Mouse (Mus musculus) forebrain, embryonic 11.5 days (tissue): Measurements from ENCODE around the gene 2510039O18Rik. TPM values are rescaled to one million over a fixed set of nuclear protein-coding genes. Genes with fewer than 3 reads are reported as not detected.

Source experiments
- ATAC-seq: fragments of 200-750 bp; cut with Nextera tagmentation; replicated peaks from 2 replicates; pipeline ENCODE4 v1.8.0; 2017; ENCODE audit warnings: moderate TSS enrichment; ENCODE audit not compliant: low FRiP score
- DNase-seq: peaks from one replicate; pipeline ENCODE4 v3.0.0-alpha.2; 2017; ENCODE audit warnings: low spot score
- H3K27ac ChIP-seq: fragments of 300-500 bp; sonication (generic); 2 replicates; pipeline ENCODE4 v1.5.1; 2014; ENCODE audit warnings: low read depth, low read length
- H3K27me3 ChIP-seq: fragments of 300-500 bp; sonication (generic); 2 replicates; pipeline ENCODE4 v1.6.1; 2014; ENCODE audit warnings: mild to moderate bottlenecking, low read length, mixed read lengths; ENCODE audit not compliant: control insufficient read depth, insufficient read depth
- H3K36me3 ChIP-seq: fragments of 300-500 bp; sonication (generic); 2 replicates; pipeline ENCODE4 v1.6.1; 2014; ENCODE audit warnings: mild to moderate bottlenecking, low read length, moderate library complexity, mixed read lengths; ENCODE audit not compliant: control insufficient read depth, insufficient read depth
- H3K4me1 ChIP-seq: fragments of 300-500 bp; sonication (generic); replicated peaks from 2 replicates; pipeline ENCODE4 v1.6.1; 2014; ENCODE audit warnings: low read length, mixed read lengths; ENCODE audit not compliant: control insufficient read depth, insufficient read depth
- H3K4me2 ChIP-seq: fragments of 300-500 bp; sonication (generic); 2 replicates; pipeline ENCODE4 v1.6.1; 2014; ENCODE audit warnings: low read depth, mild to moderate bottlenecking, low read length, moderate library complexity, mixed read lengths; ENCODE audit not compliant: severe bottlenecking
- H3K4me3 ChIP-seq: fragments of 300-500 bp; sonication (generic); 2 replicates; pipeline ENCODE4 v1.5.1; 2014; ENCODE audit warnings: low read depth, low read length
- H3K9ac ChIP-seq: fragments of 300-500 bp; sonication (generic); 2 replicates; pipeline ENCODE4 v1.6.1; 2014; ENCODE audit warnings: low read length
- H3K9me3 ChIP-seq: fragments of 300-500 bp; sonication (generic); 2 replicates; pipeline ENCODE4 v1.6.1; 2016; ENCODE audit warnings: low read length, mixed read lengths; ENCODE audit not compliant: control insufficient read depth
- WGBS: fragments of 180-500 bp; shearing (Covaris S2); extraction: QIAGEN DNeasy Blood & Tissue Kit; methylation state at CpG from one replicate; pipeline ENCODE4 v1.1.7; 2014; 5-methylcytosine and 5-hydroxymethylcytosine counted together
- polyA plus RNA-seq: library from polyadenylated mRNA; unstranded; fragments of >200 nt; fragmentation: Nextera tagmentation; extraction: Ambion mirVana; gene quantifications from 2 replicates; pipeline ENCODE4 v1.2.1, GENCODE M21; 2014

2510039O18Rik gene
- polyA plus RNA-seq, 1 experiment from 2014 or later: 16.3 TPM

GRCm38 (mm10) chr4:147905090-147905659 is 35.5 kb upstream of the 2510039O18Rik start:
- peak overlapping the region; percentile 53 for H3K4me2 ChIP-seq
- no peaks in the 10 kb centered on the region for H3K9me3 ChIP-seq
- H3K27ac ChIP-seq: no peak overlapping the region
- H3K4me3 ChIP-seq: peak overlapping the region; percentile 74
- ATAC-seq (peak; percentile 34), DNase-seq (no peak)
- peaks cover 2% of the 10 kb centered on the region; the same call in 1 of the 2 replicates for H3K36me3 ChIP-seq
- H3K9ac ChIP-seq: peak overlapping the region; percentile 75; the same call in 1 of the 2 replicates
- no peaks in the 10 kb centered on the region; the same call in 1 of the 2 replicates for H3K4me1 ChIP-seq
- H3K27me3 ChIP-seq: no peaks in the 10 kb centered on the region
- 3% methylated on average over 8 of the region's 8 CpGs for WGBS

- DNase-seq: no peak
Measured at GRCm38 (mm10) chr4:147906230-147906629, 34.5 kb upstream of the 2510039O18Rik start.

GRCm38 (mm10) chr4:147909486-147909885 is 31.2 kb upstream of the 2510039O18Rik start:
- ATAC-seq (no peak), DNase-seq (no peak)
- no peak overlapping the region for H3K9ac ChIP-seq
- no peaks in the 10 kb centered on the region; the same call in 1 of the 2 replicates for H3K4me1 ChIP-seq
- H3K4me3 ChIP-seq: no peak overlapping the region
- H3K4me2 ChIP-seq: no peak overlapping the region
- H3K9me3 ChIP-seq: no peaks in the 10 kb centered on the region
- no peak overlapping the region for H3K27ac ChIP-seq
- H3K27me3 ChIP-seq: no peaks in the 10 kb centered on the region
- WGBS: 86% methylated on average over 5 of the region's 5 CpGs
- H3K36me3 ChIP-seq: no peaks in the 10 kb centered on the region

More at GRCm38 (mm10) chr4:147906230-147906629, 34.5 kb upstream of the 2510039O18Rik start:
- 79% methylated on average over 5 of the region's 5 CpGs for WGBS
- no peak overlapping the region for H3K27ac ChIP-seq
- no peak for ATAC-seq
- no peak overlapping the region for H3K9ac ChIP-seq
- H3K4me1 ChIP-seq: no peaks in the 10 kb centered on the region; the same call in 1 of the 2 replicates
- no peak overlapping the region for H3K4me3 ChIP-seq
- no peaks in the 10 kb centered on the region for H3K27me3 ChIP-seq
- H3K4me2 ChIP-seq: no peak overlapping the region
- H3K36me3 ChIP-seq: no peaks in the 10 kb centered on the region; the same call in 1 of the 2 replicates
- H3K9me3 ChIP-seq: no peaks in the 10 kb centered on the region

- ATAC-seq (peak; percentile 42), DNase-seq (peak; percentile 60)
- no peak overlapping the region for H3K27ac ChIP-seq
Measured at GRCm38 (mm10) chr4:147918459-147919121, 22.1 kb upstream of the 2510039O18Rik start.

GRCm38 (mm10) chr4:147920973-147921372 is 19.7 kb upstream of the 2510039O18Rik start:
- Histone ChIP-seq H3K27ac (no peak overlapping the region), H3K4me2 (no peak overlapping the region), H3K4me1 (peaks cover 2% of the 10 kb centered on the region; the same call in 1 of the 2 replicates), H3K36me3 (no peaks in the 10 kb centered on the region), H3K9me3 (no peaks in the 10 kb centered on the region), H3K9ac (no peak overlapping the region), H3K4me3 (no peak overlapping the region), H3K27me3 (no peaks in the 10 kb centered on the region)
- ATAC-seq: peak; percentile 35; the same call in 1 of the 2 replicates
- DNase-seq: no peak
- 29% methylated on average over 10 of the region's 10 CpGs for WGBS

More at GRCm38 (mm10) chr4:147918459-147919121, 22.1 kb upstream of the 2510039O18Rik start:
- Histone ChIP-seq H3K36me3 (no peaks in the 10 kb centered on the region), H3K4me2 (no peak overlapping the region), H3K4me3 (no peak overlapping the region), H3K27me3 (no peaks in the 10 kb centered on the region), H3K9me3 (no peaks in the 10 kb centered on the region), H3K9ac (no peak overlapping the region), H3K4me1 (peaks cover 2% of the 10 kb centered on the region; the same call in 1 of the 2 replicates)
- 58% methylated on average over 7 of the region's 7 CpGs for WGBS

- no peaks in the 10 kb centered on the region for H3K36me3 ChIP-seq
- H3K4me1 ChIP-seq: peaks cover 2% of the 10 kb centered on the region; the same call in 1 of the 2 replicates
- H3K27ac ChIP-seq: no peak overlapping the region
- whole genome bisulfite sequencing: 82% methylated on average over 11 of the region's 11 CpGs
- no peak overlapping the region for H3K4me3 ChIP-seq
- no peak overlapping the region for H3K9ac ChIP-seq
- DNase-seq (no peak), ATAC-seq (no peak)
- H3K27me3 ChIP-seq: no peaks in the 10 kb centered on the region
- no peak overlapping the region for H3K4me2 ChIP-seq
- H3K9me3 ChIP-seq: no peaks in the 10 kb centered on the region
Measured at GRCm38 (mm10) chr4:147922341-147922740, 18.4 kb upstream of the 2510039O18Rik start.

GRCm38 (mm10) chr4:147927705-147928104 is 13.0 kb upstream of the 2510039O18Rik start:
- ATAC-seq (0 out of 2 replicates have a peak, but pooled peaks have one; percentile 39), DNase-seq (no peak)
- H3K9me3 ChIP-seq: no peaks in the 10 kb centered on the region
- no peaks in the 10 kb centered on the region for H3K27me3 ChIP-seq
- H3K4me1 ChIP-seq: peaks cover 3% of the 10 kb centered on the region; the same call in 1 of the 2 replicates
- H3K27ac ChIP-seq: no peak overlapping the region
- H3K9ac ChIP-seq: no peak overlapping the region
- no peak overlapping the region for H3K4me2 ChIP-seq
- no peak overlapping the region for H3K4me3 ChIP-seq
- no peaks in the 10 kb centered on the region for H3K36me3 ChIP-seq
- 47% methylated on average over 8 of the region's 8 CpGs for WGBS

- 9% methylated on average over 9 of the region's 9 CpGs for WGBS
- no peaks in the 10 kb centered on the region for H3K27me3 ChIP-seq
- peaks cover 3% of the 10 kb centered on the region; the same call in 1 of the 2 replicates for H3K4me1 ChIP-seq
- no peaks in the 10 kb centered on the region for H3K9me3 ChIP-seq
- no peak for DNase-seq
- no peak overlapping the region for H3K27ac ChIP-seq
- 0 out of 2 replicates have a peak, but pooled peaks have one; percentile 9 for ATAC-seq
- H3K4me3 ChIP-seq: no peak overlapping the region
- no peaks in the 10 kb centered on the region for H3K36me3 ChIP-seq
- no peak overlapping the region for H3K9ac ChIP-seq
- H3K4me2 ChIP-seq: no peak overlapping the region
Measured at GRCm38 (mm10) chr4:147928136-147928535, 12.6 kb upstream of the 2510039O18Rik start.
